Mouse (Mus musculus) stomach, postnatal 0 days (tissue): Measurements from ENCODE around the gene Slc5a6. TPM values are rescaled to one million over a fixed set of nuclear protein-coding genes. Genes with fewer than 3 reads are reported as not detected.

ENCODE experiments used
- ATAC-seq: fragments of 200-750 bp; cut with Nextera tagmentation; 2 replicates; pipeline ENCODE4 v1.8.0; 2017; ENCODE audit not compliant: low FRiP score, low TSS enrichment
- DNase-seq: peaks from one replicate; pipeline ENCODE4 v3.0.0-alpha.2; 2016; ENCODE audit warnings: low spot score
- H3K27ac ChIP-seq: fragments of 300-500 bp; sonication (generic); replicated peaks from 2 replicates; pipeline ENCODE4 v1.5.1; 2014; ENCODE audit warnings: mild to moderate bottlenecking, control low read depth
- H3K27me3 ChIP-seq: fragments of 300-500 bp; sonication (generic); 2 replicates; pipeline ENCODE4 v1.6.1; 2014; ENCODE audit warnings: low read length; ENCODE audit not compliant: control insufficient read depth, insufficient read depth
- H3K36me3 ChIP-seq: fragments of 300-500 bp; sonication (generic); 2 replicates; pipeline ENCODE4 v1.6.1; 2014; ENCODE audit warnings: low read length, mixed read lengths; ENCODE audit not compliant: control insufficient read depth, insufficient read depth
- H3K4me1 ChIP-seq: fragments of 300-500 bp; sonication (generic); replicated peaks from 2 replicates; pipeline ENCODE4 v1.6.1; 2014; ENCODE audit warnings: antibody characterized with exemption; ENCODE audit not compliant: control insufficient read depth, insufficient read depth
- H3K4me2 ChIP-seq: fragments of 300-500 bp; sonication (generic); replicated peaks from 2 replicates; pipeline ENCODE4 v1.6.1; 2014; ENCODE audit warnings: low read depth, mild to moderate bottlenecking, control low read depth, moderate library complexity
- H3K4me3 ChIP-seq: fragments of 300-500 bp; sonication (generic); 2 replicates; pipeline ENCODE4 v1.5.1; 2014; ENCODE audit warnings: low read depth, low read length, control low read depth
- H3K9ac ChIP-seq: fragments of 300-500 bp; sonication (generic); 2 replicates; pipeline ENCODE4 v1.6.1; 2014; ENCODE audit warnings: mild to moderate bottlenecking, low read length, control low read depth, mixed read lengths
- H3K9me3 ChIP-seq: fragments of 300-500 bp; sonication (generic); 2 replicates; pipeline ENCODE4 v1.6.1; 2016; ENCODE audit warnings: low read length; ENCODE audit not compliant: control insufficient read depth
- CTCF ChIP-seq: IDR thresholded peaks from 2 replicates; pipeline ENCODE4 v1.5.1; 2016; ENCODE audit warnings: antibody characterized with exemption, low read depth, mild to moderate bottlenecking, moderate library complexity
- EP300 ChIP-seq: optimal IDR thresholded peaks from 2 replicates; pipeline ENCODE3; 2016; ENCODE audit warnings: antibody characterized with exemption
- WGBS: fragments of 180-500 bp; shearing (Covaris S2); extraction: QIAGEN DNeasy Blood & Tissue Kit; methylation state at CpG from one replicate; pipeline ENCODE4 v1.1.7; 2014; 5-methylcytosine and 5-hydroxymethylcytosine counted together
- polyA plus RNA-seq: library from polyadenylated mRNA; unstranded; fragments of >200 nt; fragmentation: Nextera tagmentation; extraction: Ambion mirVana; gene quantifications from 2 replicates; pipeline ENCODE4 v1.2.1, GENCODE M21; 2015

Slc5a6 gene
- polyA plus RNA-seq, 1 experiment from 2014 or later = 4.2 TPM

GRCm38 (mm10) chr5:30994074-30994473, 54.6 kb downstream of the Slc5a6 start:
- ATAC-seq (no peak), DNase-seq (no peak)
- H3K9ac ChIP-seq = no peak overlapping the region
- H3K4me2 ChIP-seq = no peak overlapping the region
- H3K36me3 ChIP-seq = no peaks in the 10 kb centered on the region
- no peaks in the 10 kb centered on the region for H3K27me3 ChIP-seq
- H3K4me1 ChIP-seq = no peaks in the 10 kb centered on the region
- WGBS = 73% methylated on average over 3 of the region's 3 CpGs
- TF ChIP-seq EP300 (no peak), CTCF (no peak)
- no peak overlapping the region for H3K27ac ChIP-seq
- no peaks in the 10 kb centered on the region for H3K9me3 ChIP-seq
- H3K4me3 ChIP-seq = no peak overlapping the region

GRCm38 (mm10) chr5:30992980-30993676, 55.6 kb downstream of the Slc5a6 start:
- no peak for TF ChIP-seq CTCF
- TF ChIP-seq EP300 = no peak
- H3K27me3 ChIP-seq = no peaks in the 10 kb centered on the region
- H3K4me2 ChIP-seq = no peak overlapping the region
- H3K4me1 ChIP-seq = no peaks in the 10 kb centered on the region
- H3K4me3 ChIP-seq = no peak overlapping the region
- H3K9ac ChIP-seq = no peak overlapping the region
- DNase-seq = no peak
- 69% methylated on average over 5 of the region's 5 CpGs for WGBS
- no peaks in the 10 kb centered on the region for H3K9me3 ChIP-seq
- no peak overlapping the region for H3K27ac ChIP-seq
- no peaks in the 10 kb centered on the region for H3K36me3 ChIP-seq
- ATAC-seq = no peak

Other genes with a start within 250 kb of the Slc5a6 start
- 14.1 and 15.5 TPM in 2 replicates for gene Mapre3, start 234.3 kb downstream of the Slc5a6 start, polyA plus RNA-seq
- 57.3 and 58.7 TPM in 2 replicates for gene Tmem214, start 180.9 kb downstream of the Slc5a6 start, polyA plus RNA-seq
- gene Agbl5, start 160.2 kb downstream of the Slc5a6 start, polyA plus RNA-seq = 6.9 and 9.1 TPM in 2 replicates
- 368 and 397 TPM in 2 replicates for gene Ost4, start 141.1 kb downstream of the Slc5a6 start, polyA plus RNA-seq
- gene Emilin1, start 135.5 kb downstream of the Slc5a6 start, polyA plus RNA-seq = 85.6 and 97.0 TPM in 2 replicates
- gene Khk, start 127.5 kb downstream of the Slc5a6 start, polyA plus RNA-seq = 28.4 and 33.6 TPM in 2 replicates
- gene Cgref1, start 103.3 kb downstream of the Slc5a6 start, polyA plus RNA-seq = 22.5 and 24.8 TPM in 2 replicates
- gene Preb, start 88.6 kb downstream of the Slc5a6 start, polyA plus RNA-seq = 88.1 and 93.1 TPM in 2 replicates
- 4.3 and 4.5 TPM in 2 replicates for gene Tcf23, start 80.3 kb downstream of the Slc5a6 start, polyA plus RNA-seq
- gene Atraid, start 612 bp downstream of the Slc5a6 start, polyA plus RNA-seq = 192 and 197 TPM in 2 replicates
- 4.9 and 6.1 TPM in 2 replicates for gene Cad, start 5.9 kb upstream of the Slc5a6 start, polyA plus RNA-seq
- gene Dnajc5g, start 57.4 kb upstream of the Slc5a6 start, polyA plus RNA-seq = not detected in 2 replicates
- 0.11 TPM in 1 of 2 replicates, not detected in the other for gene Slc30a3, start 59.3 kb upstream of the Slc5a6 start, polyA plus RNA-seq
- gene Trim54, start 67.8 kb upstream of the Slc5a6 start, polyA plus RNA-seq = 0.06 TPM in 1 of 2 replicates, not detected in the other
- gene Ucn, start 89.9 kb upstream of the Slc5a6 start, polyA plus RNA-seq = not detected in 2 replicates
- gene Mpv17, start 105.3 kb upstream of the Slc5a6 start, polyA plus RNA-seq = 29.4 and 29.6 TPM in 2 replicates
- gene Gm29609, start 131.0 kb upstream of the Slc5a6 start, polyA plus RNA-seq = 0.31 and 0.57 TPM in 2 replicates
- 19.9 and 25.1 TPM in 2 replicates for gene Gtf3c2, start 131.2 kb upstream of the Slc5a6 start, polyA plus RNA-seq
- 80.3 and 83.2 TPM in 2 replicates for gene Snx17, start 144.3 kb upstream of the Slc5a6 start, polyA plus RNA-seq
- gene Eif2b4, start 144.5 kb upstream of the Slc5a6 start, polyA plus RNA-seq = 44.2 and 47.7 TPM in 2 replicates
- gene Zfp513, start 153.4 kb upstream of the Slc5a6 start, polyA plus RNA-seq = 4.8 and 5.3 TPM in 2 replicates
- gene Ppm1g, start 171.8 kb upstream of the Slc5a6 start, polyA plus RNA-seq = 57.8 and 59.4 TPM in 2 replicates
- gene Nrbp1, start 191.9 kb upstream of the Slc5a6 start, polyA plus RNA-seq = 95.3 and 95.9 TPM in 2 replicates
- gene Gm9970, start 192.3 kb upstream of the Slc5a6 start, polyA plus RNA-seq = 0.38 and 1.0 TPM in 2 replicates
- gene Krtcap3, start 202.8 kb upstream of the Slc5a6 start, polyA plus RNA-seq = 75.2 and 78.2 TPM in 2 replicates
- 20.0 and 20.3 TPM in 2 replicates for gene Ift172, start 242.2 kb upstream of the Slc5a6 start, polyA plus RNA-seq
- gene Fndc4, start 247.2 kb upstream of the Slc5a6 start, polyA plus RNA-seq = 12.8 and 13.7 TPM in 2 replicates
- 0.08 and 0.29 TPM in 2 replicates for gene Gckr, start 248.5 kb upstream of the Slc5a6 start, polyA plus RNA-seq